Mouse (Mus musculus) neural tube, embryonic 14.5 days (tissue): ENCODE results near the gene Sval3. TPM values are rescaled to one million over a fixed set of nuclear protein-coding genes. Genes with fewer than 3 reads are reported as not detected.

Source experiments
- ATAC-seq: fragments of 200-750 bp; cut with Nextera tagmentation; 2 replicates; pipeline ENCODE4 v1.8.0; 2017; ENCODE audit warnings: low read depth, mild to moderate bottlenecking, moderate TSS enrichment, moderate library complexity
- H3K27ac ChIP-seq: fragments of 300-500 bp; sonication (generic); 2 replicates; pipeline ENCODE4 v1.5.1; 2014; ENCODE audit warnings: low read depth, mild to moderate bottlenecking, control low read depth, low read length, moderate library complexity, mixed read lengths
- H3K27me3 ChIP-seq: fragments of 300-500 bp; sonication (generic); 2 replicates; pipeline ENCODE4 v1.6.1; 2014; ENCODE audit warnings: low read length; ENCODE audit not compliant: control insufficient read depth, insufficient read depth
- H3K36me3 ChIP-seq: fragments of 300-500 bp; sonication (generic); 2 replicates; pipeline ENCODE4 v1.6.1; 2014; ENCODE audit warnings: low read length, mixed read lengths; ENCODE audit not compliant: control insufficient read depth, insufficient read depth
- H3K4me1 ChIP-seq: fragments of 300-500 bp; sonication (generic); 2 replicates; pipeline ENCODE4 v1.6.1; 2014; ENCODE audit warnings: low read length; ENCODE audit not compliant: control insufficient read depth, insufficient read depth
- H3K4me2 ChIP-seq: fragments of 300-500 bp; sonication (generic); 2 replicates; pipeline ENCODE4 v1.6.1; 2014; ENCODE audit warnings: mild to moderate bottlenecking, low read depth, low read length, control low read depth
- H3K4me3 ChIP-seq: fragments of 300-500 bp; sonication (generic); 2 replicates; pipeline ENCODE4 v1.5.1; 2014; ENCODE audit warnings: low read depth, low read length, control low read depth, mixed read lengths
- H3K9ac ChIP-seq: fragments of 300-500 bp; sonication (generic); replicated peaks from 2 replicates; pipeline ENCODE4 v1.6.1; 2014; ENCODE audit warnings: low read depth, mild to moderate bottlenecking, control low read depth, low read length, mixed read lengths
- H3K9me3 ChIP-seq: fragments of 300-500 bp; sonication (generic); 2 replicates; pipeline ENCODE4 v1.6.1; 2016; ENCODE audit warnings: low read length; ENCODE audit not compliant: control insufficient read depth
- WGBS: fragments of 180-500 bp; shearing (Covaris S2); extraction: QIAGEN DNeasy Blood & Tissue Kit; methylation state at CpG from one replicate; pipeline ENCODE4 v1.1.7; 2014; 5-methylcytosine and 5-hydroxymethylcytosine counted together
- polyA plus RNA-seq: library from polyadenylated mRNA; unstranded; fragments of >200 nt; fragmentation: Nextera tagmentation; extraction: Ambion mirVana; gene quantifications from 2 replicates; pipeline ENCODE4 v1.2.1, GENCODE M21; 2014

Sval3 gene
- polyA plus RNA-seq = not detected in 2 replicates

DNA sequence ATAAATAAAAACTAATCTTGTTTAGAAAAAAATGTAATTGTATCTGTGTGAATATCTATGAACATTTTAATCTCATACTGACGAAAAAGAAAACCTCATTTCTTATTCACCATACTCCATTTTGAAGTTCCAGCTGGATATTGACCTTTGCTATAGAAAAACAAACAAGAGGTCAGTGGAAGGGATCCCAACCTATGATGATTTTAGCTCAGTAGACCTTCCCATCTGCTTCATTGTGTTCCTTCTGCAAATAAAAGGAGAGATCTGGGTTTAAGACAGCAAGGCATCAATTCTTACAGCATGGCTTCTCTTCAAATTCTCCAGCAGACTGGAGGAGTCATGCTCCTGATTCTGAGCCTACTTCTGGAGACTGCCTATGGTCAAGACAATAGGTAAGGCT, at the start of gene Sval3:
Gene Sval3 (plus strand): TSS at position 301 of the 400 bp plus-strand sequence.
- Histone ChIP-seq H3K36me3 (no peaks in the 10 kb centered on the region), H3K4me3 (no peak within 1 kb of the TSS), H3K27ac (no peak within 1 kb of the TSS), H3K9me3 (no peaks in the 10 kb centered on the region), H3K9ac (no peak within 1 kb of the TSS), H3K27me3 (no peaks in the 10 kb centered on the region), H3K4me2 (no peak within 1 kb of the TSS), H3K4me1 (no peaks in the 10 kb centered on the region)
- WGBS = 82% methylated on average over 1 of the region's 1 CpGs
- ATAC-seq = no peak

DNA sequence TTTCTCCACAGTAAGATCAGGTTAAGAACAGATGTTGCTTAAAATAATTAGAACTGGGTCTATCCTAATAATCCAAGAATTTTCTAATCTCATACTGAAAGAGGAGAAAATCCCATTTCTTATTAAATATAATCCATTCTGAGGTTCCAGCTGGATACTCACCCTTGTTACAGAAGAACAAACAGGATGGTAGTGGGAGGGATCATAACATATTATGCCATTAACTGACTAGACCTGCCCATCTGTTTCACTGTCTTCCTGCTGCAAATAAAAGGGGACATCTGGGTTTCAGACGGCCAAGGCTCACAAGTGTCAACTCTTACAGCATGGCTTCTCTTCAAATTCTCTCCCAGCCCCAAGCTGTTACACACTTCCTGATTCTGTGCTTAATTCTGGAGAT, 16.6 kb upstream of the Sval3 start, which contains the start of gene Sval1:
Gene Sval1 (plus strand): TSS at position 301 of the 400 bp plus-strand sequence.
- no peak within 1 kb of the TSS for H3K4me2 ChIP-seq
- H3K4me1 ChIP-seq = no peaks in the 10 kb centered on the region
- no peak for ATAC-seq
- no peaks in the 10 kb centered on the region for H3K36me3 ChIP-seq
- no peak within 1 kb of the TSS for H3K9ac ChIP-seq
- no peak within 1 kb of the TSS for H3K27ac ChIP-seq
- WGBS = 75% methylated on average over 1 of the region's 1 CpGs
- H3K4me3 ChIP-seq = no peak within 1 kb of the TSS
- no peaks in the 10 kb centered on the region for H3K9me3 ChIP-seq
- H3K27me3 ChIP-seq = no peaks in the 10 kb centered on the region

Other genes with a start within 250 kb of the Sval3 start
- not detected in 2 replicates for gene Olfr459, start 193.0 kb upstream of the Sval3 start, polyA plus RNA-seq
- gene Pip, start 120.6 kb upstream of the Sval3 start, polyA plus RNA-seq = not detected in 2 replicates
- not detected in 2 replicates for gene Sval2, start 115.2 kb upstream of the Sval3 start, polyA plus RNA-seq
- gene Sval1, start 16.5 kb upstream of the Sval3 start, polyA plus RNA-seq = not detected in 2 replicates
- not detected in 2 replicates for gene Sva, start 70.3 kb downstream of the Sval3 start, polyA plus RNA-seq
- gene Tas2r139, start 172.8 kb downstream of the Sval3 start, polyA plus RNA-seq = not detected in 2 replicates
- not detected in 2 replicates for gene Tas2r144, start 247.2 kb downstream of the Sval3 start, polyA plus RNA-seq